Mouse (Mus musculus): Measurements from ENCODE around the gene Chd9.

Chd9 gene

DNA sequence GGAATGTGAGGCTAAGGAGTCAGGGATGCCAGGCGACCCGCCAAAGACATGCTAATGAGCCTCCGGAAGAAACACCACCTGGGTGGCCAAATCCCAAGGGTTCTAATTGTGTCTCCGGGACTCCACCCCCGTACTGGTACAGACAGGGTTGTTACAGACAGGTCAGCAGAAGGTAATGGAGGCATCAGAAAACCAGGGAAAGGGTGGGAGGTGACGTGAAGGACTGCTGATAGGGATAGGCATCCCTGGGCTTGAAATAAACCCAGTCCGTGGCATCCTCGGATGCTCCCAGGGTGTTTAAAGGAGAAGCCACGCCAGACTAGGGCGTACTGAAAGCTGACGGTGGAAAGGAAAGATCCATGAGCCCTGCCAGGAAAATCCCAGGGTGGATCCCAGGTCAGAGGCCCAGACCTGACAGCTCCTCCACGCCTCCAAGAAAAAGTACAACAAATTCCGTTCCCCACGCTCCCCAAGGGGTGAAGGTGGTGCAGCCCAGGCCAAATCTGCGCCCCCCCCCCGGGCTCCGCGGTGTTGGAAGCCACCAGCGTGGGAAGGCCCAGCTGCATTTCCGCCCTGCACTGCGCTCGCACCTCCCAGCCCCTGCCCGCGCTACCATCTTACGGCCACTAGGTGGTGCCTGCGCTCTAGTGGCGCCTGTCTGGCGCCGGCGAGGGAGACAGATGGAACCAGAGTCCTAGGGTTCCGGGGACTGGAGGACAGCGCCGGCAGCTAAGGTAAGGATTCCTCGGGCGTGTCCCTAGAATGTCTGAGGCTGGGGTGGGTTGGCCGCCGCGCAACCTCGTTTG, at the start of gene Chd9:
Chd9 (plus strand) TSS at position 172 of the 806 bp plus-strand sequence.
- DNase-seq (ENCODE audit: low spot score), result peak; percentile 96

DNA sequence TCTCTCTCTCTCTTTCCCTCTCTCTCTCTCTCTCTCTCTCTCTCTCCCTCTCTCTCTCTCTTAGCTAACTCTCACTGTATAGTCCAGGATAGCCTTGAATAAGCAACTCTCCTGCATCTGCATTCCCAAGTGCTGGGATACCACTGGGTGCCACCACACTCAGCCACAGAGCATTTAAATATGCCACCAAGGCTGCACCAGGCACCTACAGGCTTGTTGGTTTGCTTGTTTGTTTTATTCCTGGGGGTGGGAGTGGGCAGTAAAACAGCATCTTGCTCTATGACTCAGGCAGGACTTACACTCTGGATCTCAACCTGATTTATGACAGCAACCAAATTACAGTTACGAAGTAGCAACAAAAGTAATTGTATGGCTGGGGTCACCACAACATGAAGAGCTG, 36.5 kb upstream of the Chd9 start:
- no peak for DNase-seq (ENCODE audit: low spot score)

DNA sequence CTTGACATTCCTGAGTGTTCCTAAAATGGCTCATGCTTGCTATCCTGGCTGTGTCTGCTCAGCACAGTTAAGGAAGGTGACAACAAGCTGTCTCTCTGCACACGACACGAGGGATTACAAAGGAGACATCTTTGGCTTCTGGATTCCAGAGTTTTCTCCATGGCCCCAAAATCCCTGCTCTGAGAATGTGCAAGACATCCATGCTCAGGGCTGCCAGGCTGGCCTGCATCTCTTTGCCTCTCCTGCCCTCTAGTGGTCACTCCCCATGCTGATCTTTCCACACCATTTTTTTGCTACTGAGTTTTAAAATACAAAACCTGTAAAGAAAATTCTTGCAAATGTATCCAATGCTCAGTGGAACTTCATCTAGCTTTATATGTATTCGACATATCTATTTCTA, 34.4 kb upstream of the Chd9 start:
- peak; percentile 91 for DNase-seq (ENCODE audit: low spot score)

DNA sequence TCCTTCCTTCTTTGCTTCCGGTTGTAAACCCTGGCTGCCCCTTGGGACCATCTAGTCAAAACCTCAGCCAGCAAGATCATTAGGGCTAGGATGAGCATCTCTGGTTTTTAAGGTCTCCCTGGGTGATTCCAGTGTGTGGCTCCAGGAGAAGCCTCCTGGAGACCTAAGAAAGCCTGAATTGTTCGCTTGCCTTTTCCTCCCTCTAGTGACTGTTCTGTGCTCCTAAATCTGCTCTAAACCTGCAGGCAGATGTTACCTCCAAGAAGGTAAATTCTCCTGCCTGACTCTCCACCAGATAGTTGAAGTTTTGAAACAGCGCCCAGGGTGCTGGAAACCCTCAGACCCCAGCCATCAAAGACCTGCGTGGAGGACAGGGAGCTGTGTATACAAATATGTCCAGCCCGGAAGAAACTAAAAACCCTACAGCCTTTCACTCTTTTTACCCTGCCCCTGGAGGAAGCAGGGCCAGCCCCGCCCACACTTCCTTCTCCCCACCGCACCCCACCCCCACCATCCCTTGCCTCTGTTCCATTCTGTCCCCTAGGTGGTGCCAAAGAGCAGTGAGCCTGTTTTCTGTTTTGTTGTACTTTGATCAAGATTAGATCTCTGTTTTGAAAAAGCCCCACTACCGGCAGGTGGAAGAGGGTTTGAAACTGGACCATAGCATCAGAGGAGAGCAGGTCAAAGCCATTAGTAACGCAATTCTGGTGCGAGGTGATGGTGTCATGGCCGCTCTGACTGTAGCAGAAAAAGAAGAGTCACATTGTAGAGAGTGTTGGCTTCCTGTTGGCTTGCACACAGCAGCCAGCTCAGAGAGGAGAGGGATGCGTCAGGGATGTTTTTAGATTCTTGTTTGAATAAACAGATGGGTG, 32.9 kb upstream of the Chd9 start:
- peak; percentile 90 for DNase-seq (ENCODE audit: low spot score)

DNA sequence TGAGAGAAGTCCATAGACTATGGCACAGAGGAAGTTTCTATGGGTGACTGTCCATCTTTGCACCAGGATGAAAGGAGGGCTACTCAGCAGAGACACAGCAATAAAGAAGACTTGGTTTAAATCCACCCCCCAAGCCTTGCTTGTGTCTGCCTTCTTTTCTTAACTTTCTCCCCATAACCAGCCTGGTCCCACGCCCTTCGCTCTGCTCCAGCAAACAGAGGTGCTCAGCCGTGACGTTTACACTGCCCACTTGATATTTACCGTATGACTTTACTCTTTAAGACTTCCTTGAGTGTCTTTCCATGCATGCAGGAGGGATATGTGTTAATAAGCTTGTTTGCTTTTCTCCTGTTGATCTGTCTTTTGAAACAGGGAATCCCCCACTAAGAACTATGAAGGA, 28.7 kb upstream of the Chd9 start:
- no peak for DNase-seq (ENCODE audit: low spot score)

DNA sequence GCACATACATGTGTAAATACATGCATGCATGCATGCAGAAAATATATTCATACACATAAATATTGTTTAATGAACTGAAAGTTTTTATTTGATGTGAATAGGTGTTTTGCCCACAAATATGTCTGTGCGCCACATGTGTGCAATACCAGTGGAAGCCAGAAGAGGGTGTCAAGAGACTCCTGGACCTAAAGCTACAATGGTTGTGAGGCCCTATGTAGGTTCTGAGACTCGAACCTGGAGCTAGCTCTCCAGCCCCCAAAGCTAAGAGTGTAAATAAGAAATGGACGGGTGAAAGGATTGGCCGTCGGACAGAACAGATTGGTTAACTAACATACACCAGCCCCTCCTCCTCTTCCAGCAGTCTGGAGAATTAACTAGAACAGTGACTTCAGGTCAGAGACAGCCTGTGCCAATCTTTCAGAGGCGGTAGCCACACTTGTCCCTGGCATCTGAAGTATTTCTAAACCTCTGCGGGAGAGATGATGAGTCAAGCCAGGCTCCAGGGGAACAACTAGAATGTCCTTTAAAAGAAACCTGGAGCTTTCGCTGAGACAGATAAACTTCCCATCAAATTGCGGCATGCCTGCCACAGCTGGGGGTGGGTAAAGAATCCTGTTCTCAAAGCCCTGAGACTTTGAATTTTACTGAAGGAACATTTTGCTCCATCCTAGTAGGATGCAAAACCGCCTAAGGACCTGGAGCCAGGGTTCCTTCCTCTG, 14.4 kb upstream of the Chd9 start:
- no peak for DNase-seq (ENCODE audit: low spot score)

DNA sequence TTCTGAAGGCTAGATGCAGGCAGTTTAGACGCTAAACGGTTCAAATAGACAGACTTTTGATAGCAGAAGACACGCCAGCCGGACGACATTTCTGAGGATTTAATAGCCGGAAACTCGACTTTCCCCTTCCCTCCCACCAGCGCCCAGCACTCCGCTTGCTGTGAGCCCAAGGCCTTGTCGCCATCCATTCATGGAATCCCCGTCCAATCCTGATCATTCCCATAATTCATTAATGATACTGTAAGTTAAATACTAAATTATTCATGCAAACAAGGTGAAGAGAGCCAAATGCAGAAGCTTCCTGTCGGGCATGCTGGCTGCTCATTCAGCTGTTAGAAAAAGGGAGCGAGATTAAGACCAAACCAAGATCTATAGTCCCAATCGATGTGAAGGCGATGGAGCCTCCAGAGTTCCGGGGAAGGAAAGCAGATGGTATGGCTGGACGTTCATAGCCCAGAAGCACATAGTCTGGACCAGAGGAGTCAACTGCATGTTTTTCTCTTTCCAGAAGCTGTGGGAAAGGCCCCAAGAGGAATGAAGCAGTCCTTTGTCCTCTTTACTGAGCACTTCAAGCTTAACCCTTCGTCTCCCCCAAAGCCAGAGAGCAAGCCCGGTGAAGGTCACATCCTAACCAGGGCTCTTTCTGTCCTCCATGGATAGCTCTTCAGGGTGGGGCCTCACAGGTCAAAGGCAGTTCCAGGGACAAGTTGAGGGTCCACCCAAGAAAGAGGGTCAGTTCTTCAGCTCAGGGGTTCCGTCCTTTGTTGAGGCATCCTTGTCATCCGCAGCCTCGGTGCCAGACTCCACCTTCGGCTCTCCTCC, 11.9 kb upstream of the Chd9 start:
- no peak for DNase-seq (ENCODE audit: low spot score)

DNA sequence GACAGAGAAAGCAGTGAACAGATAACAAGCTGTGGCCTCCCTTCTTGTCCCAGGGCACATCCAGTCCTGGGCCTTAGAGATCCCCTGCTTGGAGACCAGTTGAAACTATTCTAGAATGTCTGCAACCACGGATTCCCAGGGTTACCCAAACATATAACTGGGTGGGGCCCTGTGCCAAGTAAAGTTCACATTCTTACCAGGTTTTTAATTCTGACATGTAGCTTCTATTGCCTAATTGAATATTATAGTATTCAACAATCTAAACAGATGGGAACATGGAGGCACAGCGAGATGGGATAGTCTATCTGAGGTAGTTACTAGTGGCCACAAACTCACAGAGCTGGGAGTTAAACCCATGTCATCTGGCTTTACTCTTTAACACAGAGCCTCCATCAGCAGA, 10.9 kb upstream of the Chd9 start, which contains the start of gene Gm19935:
Gm19935 (minus strand) TSS at position 101 of the 400 bp plus-strand sequence.
- no peak for DNase-seq (ENCODE audit: low spot score)

DNA sequence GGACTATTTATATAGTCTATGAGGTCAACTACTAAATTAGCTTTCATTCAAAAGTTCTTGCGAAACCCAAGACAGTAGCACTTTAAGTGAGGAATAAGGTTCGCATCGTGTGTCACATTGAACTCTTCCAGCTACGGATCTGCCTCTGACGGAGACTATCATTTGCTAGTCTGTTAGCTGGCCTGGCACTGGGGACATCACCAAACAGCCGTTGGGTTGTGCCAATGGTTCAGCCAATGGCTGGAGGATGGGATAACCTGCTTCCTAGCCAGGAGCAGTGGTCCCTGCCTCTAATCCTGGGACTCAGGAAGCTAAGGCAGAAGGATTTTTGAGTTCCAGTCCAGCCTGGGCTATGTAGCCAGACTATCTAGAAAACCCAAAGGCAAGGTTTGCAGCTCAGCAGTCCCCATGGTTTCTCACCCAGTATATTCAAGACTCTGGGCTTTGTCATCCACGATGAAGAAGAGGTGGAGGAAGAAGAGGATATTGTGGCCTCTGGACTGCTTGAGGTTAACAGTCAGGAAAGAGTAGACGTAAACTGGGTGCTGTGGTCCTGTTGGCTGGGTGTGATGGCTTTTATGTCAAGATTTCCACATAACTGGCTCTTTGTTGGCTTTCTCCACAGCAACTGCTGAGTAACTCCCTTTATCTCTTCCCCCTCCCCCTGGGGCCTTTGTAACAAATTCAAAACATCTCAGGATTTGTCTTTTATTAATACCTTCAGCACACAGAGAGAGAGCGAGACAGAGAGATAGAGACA, 8.4 kb upstream of the Chd9 start:
- no peak for DNase-seq (ENCODE audit: low spot score)

DNA sequence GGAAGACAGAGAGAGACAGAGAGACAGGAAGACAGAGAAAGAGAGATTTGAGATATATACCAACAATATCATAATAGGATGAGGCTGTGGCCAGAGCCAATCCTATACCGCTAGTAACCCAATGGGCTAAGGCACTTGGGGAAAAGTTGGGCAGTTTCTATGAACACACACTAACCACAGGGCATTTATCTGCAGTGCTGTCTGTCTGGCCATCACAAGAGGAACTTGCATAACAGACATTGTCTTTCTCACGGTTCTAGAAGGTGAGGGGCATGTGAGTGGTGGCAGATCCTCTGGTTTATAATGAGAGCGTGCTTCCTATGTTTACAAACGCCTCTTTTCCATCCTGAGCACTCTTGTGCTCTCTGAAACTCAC, 7.8 kb upstream of the Chd9 start:
- no peak for DNase-seq (ENCODE audit: low spot score)

DNA sequence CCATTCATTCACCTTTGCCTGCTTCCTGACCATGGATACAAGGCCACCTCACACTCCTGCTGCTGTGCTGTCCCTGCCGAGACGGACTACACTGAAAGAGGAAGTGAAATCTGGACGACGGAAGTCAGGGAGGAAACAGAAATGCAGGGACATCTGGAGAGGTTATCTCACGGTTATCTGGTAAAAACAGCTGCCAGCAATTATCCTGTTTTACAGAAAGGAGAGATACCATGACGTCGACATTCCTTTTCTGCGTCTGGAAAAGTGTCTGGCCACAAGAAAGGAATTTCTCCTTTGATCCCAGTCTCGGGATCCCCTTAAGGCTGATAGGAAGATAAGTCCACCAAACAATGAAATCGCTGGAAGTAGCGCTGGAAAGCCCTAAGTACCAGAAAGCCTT, 5.7 kb upstream of the Chd9 start:
- DNase-seq (ENCODE audit: low spot score), result peak; percentile 61

DNA sequence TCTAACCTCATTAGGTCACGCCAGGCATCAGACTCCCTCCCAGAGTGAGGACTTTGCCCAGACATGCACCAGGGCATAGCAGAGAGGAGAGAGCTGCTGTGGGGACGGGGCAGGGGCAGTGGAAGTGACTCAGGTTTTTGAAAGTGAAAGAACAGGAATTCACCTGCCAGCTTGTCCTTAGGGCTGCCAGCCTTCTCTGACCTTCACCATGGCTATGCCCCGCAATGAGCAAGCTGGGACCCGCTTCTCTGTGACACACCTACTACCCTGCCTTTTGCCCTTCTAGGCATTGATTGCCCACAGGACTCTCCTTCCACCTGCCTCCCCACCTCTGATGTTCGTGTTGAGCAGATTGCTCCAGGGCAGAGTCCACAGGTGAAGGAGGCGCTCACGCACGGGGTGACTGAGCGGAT, 2.7 kb upstream of the Chd9 start:
- no peak for DNase-seq (ENCODE audit: low spot score)

DNA sequence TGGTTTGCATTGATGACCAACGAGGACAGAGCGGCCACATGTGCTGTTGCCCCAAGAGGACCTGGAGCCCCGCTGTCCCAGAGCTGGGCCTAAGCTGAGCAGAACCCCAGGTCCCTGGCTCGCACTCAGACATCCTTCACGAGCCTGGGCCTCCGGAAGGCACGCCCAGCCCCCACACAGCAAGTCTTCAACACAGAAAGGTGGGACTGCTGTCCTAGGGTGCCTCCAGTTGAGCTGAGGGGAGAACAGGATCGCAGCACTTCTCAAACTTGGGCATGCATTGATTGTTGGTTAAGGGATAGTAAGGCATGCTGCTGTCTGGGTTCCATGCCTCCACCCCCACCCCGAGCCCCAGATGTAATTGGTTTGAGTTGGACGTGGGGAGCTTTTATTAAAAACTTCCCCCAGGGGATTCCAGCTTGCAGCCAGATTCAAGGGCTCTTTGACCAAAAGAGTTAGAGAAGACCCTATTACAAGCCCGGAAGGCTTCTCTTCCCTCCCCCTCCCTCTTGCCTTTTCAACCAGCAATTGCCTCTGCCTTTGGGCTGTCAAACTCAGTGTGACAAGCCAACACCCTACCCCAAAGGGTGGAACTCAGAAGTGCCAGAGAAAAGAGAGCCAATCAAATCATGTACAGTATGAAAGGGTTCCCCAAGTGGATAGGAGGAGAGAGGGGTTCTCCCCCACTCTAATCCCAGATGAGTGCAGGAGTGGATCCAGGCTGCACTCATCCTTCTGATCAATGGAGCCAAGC, 1.0 kb downstream of the Chd9 start:
- DNase-seq (ENCODE audit: low spot score), result peak; percentile 56

DNA sequence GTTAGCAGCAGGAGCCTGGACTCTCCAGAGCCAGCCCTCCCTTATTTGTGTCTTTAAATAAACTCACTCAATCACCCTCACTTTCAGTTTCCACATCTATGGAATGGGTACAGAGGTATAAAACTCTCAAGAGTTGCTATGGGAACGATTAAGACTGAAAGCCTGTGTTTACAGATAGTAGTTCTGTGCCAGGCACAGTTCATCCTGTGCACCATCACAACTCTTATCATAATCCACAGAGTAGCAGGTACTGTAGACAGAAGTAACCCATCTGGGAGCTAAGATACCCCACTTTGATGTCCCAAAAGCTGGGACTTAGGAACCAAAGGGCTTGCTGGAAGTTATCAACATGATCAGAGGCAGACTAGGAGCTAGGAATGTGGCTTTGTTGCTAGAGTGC, 1.7 kb downstream of the Chd9 start:
- no peak for DNase-seq (ENCODE audit: low spot score)

DNA sequence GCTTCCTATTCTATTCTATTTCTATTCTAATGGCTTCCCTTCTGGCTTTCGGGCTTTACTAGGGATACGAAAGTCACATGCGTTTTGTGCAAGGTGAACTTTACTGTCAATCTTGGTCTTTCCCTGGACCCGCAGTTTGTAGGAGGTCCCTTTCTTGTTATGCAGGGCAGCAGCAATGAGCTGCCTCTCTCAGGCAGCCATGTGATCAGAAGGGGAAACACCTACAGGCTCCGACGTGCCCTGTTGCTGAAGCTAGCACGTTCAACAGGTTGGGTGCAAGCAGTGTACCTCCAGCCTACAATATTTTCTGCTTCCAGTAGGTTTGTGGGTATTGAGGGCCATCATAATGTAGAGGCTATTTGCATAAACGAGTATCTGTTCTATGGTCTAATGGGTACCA, 2.8 kb downstream of the Chd9 start:
- DNase-seq (ENCODE audit: low spot score), result no peak

DNA sequence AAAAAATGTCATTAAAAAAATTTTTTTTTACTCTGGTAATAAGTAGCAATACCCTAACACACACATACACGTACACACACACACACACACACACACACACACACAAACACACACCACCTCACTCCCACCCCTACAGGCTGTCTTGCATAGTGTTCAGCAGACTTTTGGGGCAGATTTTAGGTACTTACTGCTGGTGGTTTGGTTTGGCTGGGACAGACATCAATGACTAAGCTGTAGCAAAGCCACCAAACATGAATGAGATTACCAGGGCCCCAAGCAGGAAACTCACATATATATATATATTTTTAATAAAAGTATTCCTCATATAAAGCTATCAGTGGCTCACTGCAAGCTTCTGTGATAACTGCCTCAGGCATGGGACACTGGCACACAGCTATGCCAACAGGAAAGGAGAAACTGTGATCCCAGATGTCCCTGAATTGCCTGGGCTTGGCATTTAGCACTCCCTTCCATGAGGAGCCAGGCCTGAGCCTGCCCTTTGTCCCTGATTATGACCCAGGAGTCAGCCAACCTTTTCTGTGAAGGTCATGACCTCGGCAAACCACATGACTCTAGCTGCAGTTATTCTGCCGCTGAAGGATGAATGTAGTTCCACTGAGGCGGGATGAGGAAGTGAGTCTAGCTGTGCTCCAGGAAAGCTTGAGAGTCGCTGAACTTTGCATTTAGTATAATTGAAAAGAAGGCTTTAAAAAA, 4.6 kb downstream of the Chd9 start:
- DNase-seq (ENCODE audit: low spot score), result peak; percentile 69

DNA sequence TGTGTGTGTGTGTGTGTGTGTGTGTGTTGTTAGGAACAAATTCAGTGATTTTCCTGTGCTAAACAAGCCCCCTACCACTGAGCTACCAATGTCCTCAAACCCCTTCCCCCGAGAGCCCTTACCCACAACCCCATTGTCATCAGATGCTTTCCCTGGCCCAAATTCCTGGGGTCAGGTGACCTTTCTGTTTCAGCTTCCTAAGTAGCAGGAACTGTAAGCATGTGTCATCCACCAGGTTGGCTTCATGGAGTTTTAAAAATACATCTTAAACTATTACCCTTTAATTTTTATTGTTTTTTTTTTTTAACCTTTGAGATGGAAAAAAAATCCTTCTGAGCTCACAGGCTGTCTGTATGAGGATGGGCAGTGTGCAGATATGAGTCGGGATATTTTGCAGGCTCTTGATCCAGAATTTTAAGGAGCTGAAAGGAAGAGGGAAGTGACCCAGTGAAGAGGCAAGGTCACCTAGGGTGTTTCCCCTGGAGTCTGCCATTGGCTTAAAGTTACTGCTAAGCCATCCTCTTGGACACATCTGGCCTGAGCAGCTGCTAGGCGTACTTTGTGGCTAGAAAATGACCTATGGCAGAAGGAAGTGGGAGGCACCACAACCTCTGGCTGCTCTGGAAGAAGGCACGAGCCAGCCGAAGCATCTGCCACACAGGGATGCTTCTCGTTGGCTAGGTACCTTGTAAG, 5.6 kb downstream of the Chd9 start:
- DNase-seq (ENCODE audit: low spot score), result peak; percentile 30

DNA sequence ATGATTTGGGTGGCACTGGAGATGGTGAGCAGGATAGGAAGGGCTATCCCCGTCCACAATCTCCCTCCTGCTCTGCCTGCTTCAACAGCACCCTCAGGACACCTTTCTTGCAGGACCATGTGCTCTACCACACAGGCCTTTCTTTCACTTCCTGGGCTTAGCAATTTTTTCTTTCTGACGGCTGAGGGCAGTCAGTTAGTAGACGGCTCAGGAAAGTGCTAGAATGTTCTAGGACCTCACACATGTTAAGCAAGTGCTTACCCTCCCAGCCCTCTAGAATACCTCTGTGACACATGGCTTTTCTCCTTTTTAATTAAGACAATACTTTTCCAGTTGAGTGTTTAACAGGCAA, 6.1 kb downstream of the Chd9 start:
- no peak for DNase-seq (ENCODE audit: low spot score)

DNA sequence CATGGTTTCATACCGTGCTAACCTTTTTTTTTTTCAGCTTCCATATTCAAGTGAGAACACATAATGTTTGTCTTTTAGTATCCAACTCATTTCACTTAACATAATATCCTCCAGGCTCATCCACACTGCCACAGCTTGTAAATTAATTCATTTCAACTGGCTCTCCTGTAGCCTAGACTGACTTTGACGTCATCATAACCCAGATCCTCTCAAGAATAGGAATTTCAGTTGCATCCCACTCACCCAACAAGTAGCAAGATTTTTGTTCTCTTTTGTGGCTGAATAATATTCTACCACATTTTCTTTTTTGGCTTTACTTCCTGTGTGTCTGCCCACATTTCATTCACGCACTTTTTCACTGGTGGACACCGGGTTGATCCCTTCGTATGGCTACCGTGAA, 9.3 kb downstream of the Chd9 start:
- DNase-seq (ENCODE audit: low spot score), result no peak

All from embryo, embryonic 10.5 days (tissue).